In genomic region chr9:87341438-87341837, GRCm38 (mm10) we compare ENCODE assay signal across 20 mouse cellular contexts.
A peak's percentile ranks its signal among the peaks of the same experiment; 100 is the strongest.
DNase-seq lines count a peak whose midpoint lies in the region; ATAC-seq and TF ChIP-seq lines count a peak whose summit lies in the region.
"Had no signal": no experiment of that assay in that cellular context is flagged by ENCODE, and none has a peak within 500 bp of the region (broad histone marks: within the 10 kb centered on the region; RNA-seq: fewer than 3 reads in every experiment).

No protein-coding gene starts in this region.

- H3K27ac ChIP-seq in kidney, embryonic 15.5 days, result no peak overlapping the region
- no peak overlapping the region for H3K27ac ChIP-seq in MEL (ENCODE audit: control insufficient read depth, low read depth, low read length)
- H3K27ac ChIP-seq: embryonic facial prominence, embryonic 12.5 days; forebrain, embryonic 15.5 days; heart, embryonic 13.5 days; hindbrain, embryonic 15.5 days had no signal

- no peak for ATAC-seq in kidney, embryonic 15.5 days (replicated peaks; ENCODE audit: low FRiP score)
- ATAC-seq: forebrain, embryonic 15.5 days; Patski had no signal

- no peak for TF ChIP-seq CTCF in MEL (IDR thresholded peaks at IDR 0.05 in 2 of 3, conservative IDR thresholded peaks at IDR 0.05 in 1 of 3; ENCODE audit: control insufficient read depth in 1 of 3, insufficient read depth in 1 of 3, low read depth in 2 of 3, low read length in 3 of 3, poor library complexity in 1 of 3, severe bottlenecking in 1 of 3)

- peak; percentile 16 for DNase-seq in kidney, adult 9 months
- DNase-seq in lung, postnatal 36 days, result peak; percentile 8
- no peak for DNase-seq in lung, postnatal 4 days
- DNase-seq in 416B (ENCODE audit: low read depth) (peak; percentile 1), MEL (ENCODE audit: low read depth, low spot score) (peak; percentile 23)
- DNase-seq in cerebellum, adult 11 months, result no peak
- DNase-seq in urinary bladder, postnatal 4 days (ENCODE audit: low spot score in 2 of 2), result no peak
- DNase-seq: adrenal gland, adult 2 months; adrenal gland, postnatal 25 days; cerebellum, adult 9-10 months; cerebellum, postnatal 25 days; gastrocnemius, postnatal 36 days; heart, adult 11 months; heart, postnatal 36 days had no signal

- peaks cover under 1% of the 10 kb centered on the region; the same call in 1 of the 2 replicates for H3K4me1 ChIP-seq in kidney, embryonic 15.5 days
- H3K4me1 ChIP-seq in MEL (ENCODE audit: control insufficient read depth in 1 of 2, insufficient read depth in 2 of 2, low read length in 2 of 2), result no peaks in the 10 kb centered on the region
- H3K4me1 ChIP-seq: forebrain, embryonic 15.5 days; heart, embryonic 13.5 days; hindbrain, embryonic 15.5 days had no signal

- no peaks in the 10 kb centered on the region for H3K79me2 ChIP-seq in MEL (ENCODE audit: control insufficient read depth, insufficient read depth, low read length, poor library complexity)

- no peak overlapping the region for H3K4me3 ChIP-seq in kidney, embryonic 15.5 days (replicated peaks)
- no peak overlapping the region for H3K4me3 ChIP-seq in MEL (ENCODE audit: control insufficient read depth in 1 of 2, insufficient read depth in 1 of 2, low read depth in 2 of 2, low read length in 2 of 2)
- H3K4me3 ChIP-seq: embryonic facial prominence, embryonic 12.5 days; forebrain, embryonic 15.5 days; heart, embryonic 13.5 days; hindbrain, embryonic 15.5 days had no signal

- no peak for TF ChIP-seq EP300 in MEL (IDR thresholded peaks at IDR 0.05; ENCODE audit: low read depth in 1 of 2, low read length in 2 of 2)

- no peaks in the 10 kb centered on the region for H3K36me3 ChIP-seq in kidney, embryonic 15.5 days
- no peaks in the 10 kb centered on the region for H3K36me3 ChIP-seq in MEL (ENCODE audit: control insufficient read depth in 1 of 2, insufficient read depth in 2 of 2, low read length in 2 of 2)
- H3K36me3 ChIP-seq: embryonic facial prominence, embryonic 12.5 days; forebrain, embryonic 15.5 days; heart, embryonic 13.5 days; hindbrain, embryonic 15.5 days had no signal

- no peak overlapping the region for H3K4me2 ChIP-seq in kidney, embryonic 15.5 days
- H3K4me2 ChIP-seq: embryonic facial prominence, embryonic 12.5 days; forebrain, embryonic 15.5 days; heart, embryonic 13.5 days; hindbrain, embryonic 15.5 days had no signal

- no peak overlapping the region for H3K9ac ChIP-seq in kidney, embryonic 15.5 days
- H3K9ac ChIP-seq in MEL (ENCODE audit: control insufficient read depth, low read depth, low read length, poor library complexity, severe bottlenecking), result no peak overlapping the region
- H3K9ac ChIP-seq: embryonic facial prominence, embryonic 12.5 days; forebrain, embryonic 15.5 days; heart, embryonic 13.5 days; hindbrain, embryonic 15.5 days had no signal

- H3K27me3 ChIP-seq in kidney, embryonic 15.5 days, result no peaks in the 10 kb centered on the region
- H3K27me3 ChIP-seq in MEL (ENCODE audit: control insufficient read depth in 1 of 2, insufficient read depth in 2 of 2, low read length in 2 of 2), result no peaks in the 10 kb centered on the region
- H3K27me3 ChIP-seq: embryonic facial prominence, embryonic 12.5 days; forebrain, embryonic 15.5 days; heart, embryonic 13.5 days; hindbrain, embryonic 15.5 days had no signal

- WGBS in kidney, embryonic 15.5 days, result 72% methylated on average over 5 of the region's 5 CpGs

- TF ChIP-seq POLR2A in MEL (IDR thresholded peaks at IDR 0.05; ENCODE audit: control insufficient read depth in 1 of 2, insufficient read depth in 1 of 2, low read depth in 1 of 2, low read length in 2 of 2, poor library complexity in 1 of 2), result no peak

- H3K9me3 ChIP-seq in kidney, embryonic 15.5 days (replicated peaks), result no peaks in the 10 kb centered on the region
- H3K9me3 ChIP-seq in MEL (replicated peaks; ENCODE audit: insufficient read depth, low read length), result no peaks in the 10 kb centered on the region
- H3K9me3 ChIP-seq: embryonic facial prominence, embryonic 12.5 days; forebrain, embryonic 15.5 days; heart, embryonic 13.5 days; hindbrain, embryonic 15.5 days had no signal

- no peak for TF ChIP-seq RAD21 in MEL (IDR thresholded peaks at IDR 0.05; ENCODE audit: low read depth, low read length)

TF ChIP-seq in MEL, 35 proteins besides CTCF, POLR2A, EP300 and RAD21:
- TF ChIP-seq HCFC1 (IDR thresholded peaks at IDR 0.05; ENCODE audit: low read depth, low read length) (no peak), GABPA (IDR thresholded peaks at IDR 0.05; ENCODE audit: low read depth, low read length) (no peak), POLR2AphosphoS2 (IDR thresholded peaks at IDR 0.05; ENCODE audit: low read length) (no peak), MYB (IDR thresholded peaks at IDR 0.05; ENCODE audit: low read depth, low read length) (no peak), TAL1 (IDR thresholded peaks at IDR 0.05; ENCODE audit: low read length) (no peak), ZMIZ1 (IDR thresholded peaks at IDR 0.05; ENCODE audit: low read depth, low read length) (no peak), BHLHE40 (IDR thresholded peaks at IDR 0.05; ENCODE audit: borderline replicate concordance, low read depth, low read length) (no peak), UBTF (IDR thresholded peaks at IDR 0.05; ENCODE audit: borderline replicate concordance, insufficient read depth, low read depth, low read length) (no peak), USF2 (IDR thresholded peaks at IDR 0.05; ENCODE audit: borderline replicate concordance in 1 of 2, insufficient read depth in 1 of 2, low read depth in 1 of 2, low read length in 2 of 2) (no peak), ZC3H11A (IDR thresholded peaks at IDR 0.05; ENCODE audit: low read depth, low read length) (no peak), E2F4 (IDR thresholded peaks at IDR 0.05; ENCODE audit: borderline replicate concordance, low read depth, low read length) (no peak), CHD1 (IDR thresholded peaks at IDR 0.05; ENCODE audit: low read depth, low read length) (no peak), POLR2AphosphoS5 (IDR thresholded peaks at IDR 0.05; ENCODE audit: borderline replicate concordance, low read depth, low read length) (no peak), KAT2A (conservative IDR thresholded peaks at IDR 0.05; ENCODE audit: low read depth, low read length) (no peak), MAFK (IDR thresholded peaks at IDR 0.05; ENCODE audit: borderline replicate concordance, low read depth, low read length) (no peak), CHD2 (IDR thresholded peaks at IDR 0.05; ENCODE audit: low read length) (no peak), SIN3A (IDR thresholded peaks at IDR 0.05; ENCODE audit: low read length) (no peak)

Comparison
In these comparisons a context has a peak if more than half of its experiments do, and no peak if none do; other contexts are left out.
1. DNase-seq: peak in kidney, adult 9 months (single experiment), lung, postnatal 36 days (single experiment), 416B (single experiment) and MEL (single experiment); none in lung, postnatal 4 days (0 of 2), cerebellum, adult 11 months (single experiment) and urinary bladder, postnatal 4 days (0 of 2).